Mouse (Mus musculus) myocyte (in vitro differentiated cells): ENCODE measurements at regions not wholly inside any gene's neighbourhood (a gene's known extent, or its start where the extent isn't known, plus 50 kb on each side); places are given as distances from the start of the nearest gene placed in this dataset.

Source experiments
- H3K27me3 ChIP-seq: one replicate; pipeline ENCODE4 v1.6.1; 2011; ENCODE audit not compliant: control insufficient read depth, insufficient read depth, insufficient read length
- H3K36me3 ChIP-seq: one replicate; pipeline ENCODE4 v1.6.1; 2011; ENCODE audit not compliant: control insufficient read depth, insufficient read depth
- H3K4me2 ChIP-seq: one replicate; pipeline ENCODE4 v1.6.1; 2011; ENCODE audit warnings: low read depth, control low read depth
- H3K4me3 ChIP-seq: one replicate; pipeline ENCODE4 v1.5.1; 2011; ENCODE audit warnings: mild to moderate bottlenecking, control low read depth, moderate library complexity
- H3K79me2 ChIP-seq: one replicate; pipeline ENCODE4 v1.6.1; 2011; ENCODE audit not compliant: control insufficient read depth, insufficient read depth
- H3ac ChIP-seq: one replicate; pipeline ENCODE4 v1.6.1; 2011; ENCODE audit not compliant: control insufficient read depth, insufficient read length
- CEBPB ChIP-seq: IDR thresholded peaks from 2 replicates; pipeline ENCODE4 v1.6.1; 2011; ENCODE audit warnings: mild to moderate bottlenecking, moderate library complexity; ENCODE audit not compliant: poor library complexity, insufficient read depth, severe bottlenecking
- E2F4 ChIP-seq: IDR thresholded peaks from one replicate; pipeline ENCODE4 v1.6.1; 2011; ENCODE audit warnings: mild to moderate bottlenecking, control low read depth, moderate library complexity; ENCODE audit not compliant: insufficient read depth
- MAX ChIP-seq: IDR thresholded peaks from one replicate; pipeline ENCODE4 v1.6.1; 2011; ENCODE audit warnings: low read depth, mild to moderate bottlenecking, control low read depth
- MYOD1 ChIP-seq, 3 experiments: IDR thresholded peaks; one replicate each; pipeline ENCODE4 v1.6.1; 2011; ENCODE audit warnings: control low read depth in 2 of 3, low read depth in 2 of 3, mild to moderate bottlenecking in 2 of 3, moderate library complexity in 1 of 3; ENCODE audit not compliant: insufficient read length in 2 of 3, control insufficient read depth in 1 of 3
- MYOG ChIP-seq, 3 experiments: IDR thresholded peaks; one replicate each; pipeline ENCODE4 v1.6.1; 2011; ENCODE audit warnings: control low read depth in 2 of 3, low read depth in 2 of 3, mild to moderate bottlenecking in 2 of 3; ENCODE audit not compliant: insufficient read length in 2 of 3, control insufficient read depth in 1 of 3, insufficient read depth in 1 of 3
- POLR2A ChIP-seq: IDR thresholded peaks from one replicate; pipeline ENCODE4 v1.6.1; 2011; ENCODE audit warnings: low read depth, mild to moderate bottlenecking, control low read depth, moderate library complexity; ENCODE audit not compliant: insufficient read length
- POLR2AphosphoS2 ChIP-seq: IDR thresholded peaks from one replicate; pipeline ENCODE4 v1.6.1; 2011; ENCODE audit warnings: low read depth, control low read depth; ENCODE audit not compliant: insufficient read length
- REST ChIP-seq: IDR thresholded peaks from one replicate; pipeline ENCODE4 v1.6.1; 2011; ENCODE audit warnings: mild to moderate bottlenecking, control low read depth, moderate library complexity; ENCODE audit not compliant: insufficient read depth, insufficient read length
- SRF ChIP-seq: IDR thresholded peaks from one replicate; pipeline ENCODE4 v1.6.1; 2011; ENCODE audit warnings: low read depth; ENCODE audit not compliant: control insufficient read depth, insufficient read length
- TCF12 ChIP-seq: IDR thresholded peaks from one replicate; pipeline ENCODE4 v1.6.1; 2011; ENCODE audit warnings: mild to moderate bottlenecking, control low read depth; ENCODE audit not compliant: poor library complexity, insufficient read depth, severe bottlenecking
- TCF3 ChIP-seq: IDR thresholded peaks from one replicate; pipeline ENCODE4 v1.6.1; 2011; ENCODE audit warnings: low read depth, control low read depth; ENCODE audit not compliant: insufficient read length
- USF1 ChIP-seq: IDR thresholded peaks from one replicate; pipeline ENCODE4 v1.6.1; 2011; ENCODE audit warnings: low read depth, mild to moderate bottlenecking, control low read depth, moderate library complexity

DNA sequence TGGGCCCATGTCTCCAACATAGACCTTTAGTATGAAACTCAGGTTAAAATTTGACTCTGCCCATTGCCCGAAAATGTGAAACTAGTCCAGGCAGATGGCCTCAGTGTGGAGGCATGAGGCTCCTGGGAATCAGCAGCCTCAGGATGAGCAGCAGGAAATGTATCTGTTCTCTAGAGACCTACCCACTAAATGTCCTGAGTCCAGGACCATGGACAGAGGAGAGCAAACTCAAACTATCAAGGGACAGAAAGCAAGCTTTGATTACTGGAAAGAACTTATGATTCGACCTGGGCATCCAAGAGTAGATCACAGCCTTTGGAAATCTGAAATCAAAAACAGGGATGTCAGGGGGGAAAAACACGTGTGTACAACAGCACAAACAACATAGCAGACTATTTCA, 230.3 kb upstream of the Ncam1 start:
- Histone ChIP-seq H3ac (no peak overlapping the region), H3K4me2 (no peak overlapping the region)

DNA sequence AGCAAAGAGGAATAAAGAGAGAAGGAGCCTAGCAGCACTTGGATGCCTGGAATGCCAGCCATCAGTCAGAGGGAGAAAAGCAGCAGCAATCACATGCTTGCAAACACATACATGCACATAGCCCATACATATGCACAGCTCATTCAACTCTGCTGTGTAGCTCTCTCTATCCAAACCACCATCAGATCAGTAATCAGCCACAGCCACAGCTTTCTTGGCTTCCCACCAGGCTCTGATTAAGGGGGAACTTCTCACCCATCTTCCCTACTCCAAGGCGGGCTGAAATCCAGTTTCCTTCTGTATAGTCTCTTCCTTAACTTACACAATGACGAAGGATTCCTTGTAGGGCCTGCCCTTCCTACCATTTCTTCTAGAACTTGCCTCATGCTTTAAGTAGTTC, 229.8 kb upstream of the Ncam1 start:
- TF ChIP-seq REST (no peak), CEBPB (no peak), TCF12 (no peak), POLR2AphosphoS2 (no peak)

More for the DNA sequence above, 230.3 kb upstream of the Ncam1 start:
- no peak for TF ChIP-seq MYOD1 (IDR thresholded peaks at IDR 0.05; ENCODE audit: control insufficient read depth in 1 of 3, insufficient read length in 2 of 3, low read depth in 2 of 3)
- TF ChIP-seq TCF3: no peak
- no peak for TF ChIP-seq TCF12
- TF ChIP-seq POLR2A: no peak
- TF ChIP-seq POLR2AphosphoS2: no peak
- peak; percentile 67 for TF ChIP-seq REST
- peak; percentile 79 for TF ChIP-seq MAX
- H3K27me3 ChIP-seq: no peaks in the 10 kb centered on the region
- no peaks in the 10 kb centered on the region for H3K79me2 ChIP-seq
- H3K4me3 ChIP-seq: no peak overlapping the region
- no peaks in the 10 kb centered on the region for H3K36me3 ChIP-seq

DNA sequence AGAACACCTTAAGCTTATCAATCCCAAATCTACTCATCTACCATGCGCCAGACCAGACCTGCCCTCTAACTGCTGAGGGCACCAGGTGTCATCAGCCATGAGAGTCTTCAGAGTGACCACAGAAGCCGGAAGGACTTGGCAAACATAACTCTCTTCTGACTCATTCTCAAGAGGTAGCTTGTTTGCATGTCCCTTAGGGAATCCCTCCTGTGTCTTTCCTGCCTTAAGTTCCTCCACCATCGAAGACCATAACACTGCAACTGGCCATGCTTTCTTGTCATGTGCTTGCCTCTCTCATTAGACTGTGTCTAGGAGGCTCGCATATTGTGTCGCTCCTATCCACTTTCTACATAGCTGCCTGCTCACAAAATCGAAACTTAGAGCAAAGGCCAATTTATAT, 226.1 kb upstream of the Ncam1 start:
- no peak overlapping the region for H3K4me3 ChIP-seq
- H3K4me2 ChIP-seq: no peak overlapping the region
- TF ChIP-seq TCF3 (no peak), POLR2A (no peak), USF1 (no peak), MYOD1 (IDR thresholded peaks at IDR 0.05; ENCODE audit: control insufficient read depth in 1 of 3, insufficient read length in 2 of 3, low read depth in 2 of 3) (no peak), SRF (no peak), TCF12 (no peak), MAX (no peak), MYOG (IDR thresholded peaks at IDR 0.05; ENCODE audit: control insufficient read depth in 1 of 3, insufficient read depth in 1 of 3, insufficient read length in 2 of 3, low read depth in 2 of 3) (no peak), POLR2AphosphoS2 (no peak), E2F4 (no peak), REST (no peak), CEBPB (no peak)
- no peaks in the 10 kb centered on the region for H3K79me2 ChIP-seq
- no peaks in the 10 kb centered on the region for H3K27me3 ChIP-seq
- H3K36me3 ChIP-seq: no peaks in the 10 kb centered on the region
- no peak overlapping the region for H3ac ChIP-seq

More for the DNA sequence above, 229.8 kb upstream of the Ncam1 start:
- no peak overlapping the region for H3K4me2 ChIP-seq
- no peak overlapping the region for H3ac ChIP-seq
- no peaks in the 10 kb centered on the region for H3K79me2 ChIP-seq
- H3K36me3 ChIP-seq: no peaks in the 10 kb centered on the region
- H3K4me3 ChIP-seq: no peak overlapping the region
- H3K27me3 ChIP-seq: no peaks in the 10 kb centered on the region

DNA sequence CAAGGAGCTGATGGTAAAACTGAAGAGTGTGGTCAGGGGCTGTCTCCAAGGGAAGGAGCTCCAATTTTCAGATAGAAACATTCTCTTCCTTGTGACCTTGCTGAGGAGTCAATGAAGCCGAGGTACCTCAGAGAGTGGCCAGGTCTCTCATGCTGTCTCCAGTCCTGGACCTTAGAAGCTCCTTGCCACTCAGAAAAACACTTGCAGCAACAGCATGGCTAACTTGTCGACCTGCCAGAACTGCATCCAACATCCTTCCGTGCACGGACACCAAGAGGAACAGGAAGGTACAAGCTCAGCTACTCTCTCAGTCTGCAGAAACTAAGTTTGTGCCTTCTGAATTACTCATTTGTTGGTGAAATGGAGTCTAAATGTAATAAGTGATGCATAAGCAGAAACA, 214.9 kb upstream of the Ncam1 start:
- Histone ChIP-seq H3ac (no peak overlapping the region), H3K36me3 (no peaks in the 10 kb centered on the region), H3K27me3 (no peaks in the 10 kb centered on the region), H3K4me2 (no peak overlapping the region), H3K4me3 (no peak overlapping the region), H3K79me2 (no peaks in the 10 kb centered on the region)
- TF ChIP-seq CEBPB: no peak
- TF ChIP-seq MYOD1 (IDR thresholded peaks at IDR 0.05; ENCODE audit: control insufficient read depth in 1 of 3, insufficient read length in 2 of 3, low read depth in 2 of 3): no peak
- no peak for TF ChIP-seq E2F4
- no peak for TF ChIP-seq POLR2AphosphoS2
- TF ChIP-seq TCF12: no peak
- TF ChIP-seq MAX: no peak
- no peak for TF ChIP-seq SRF
- no peak for TF ChIP-seq TCF3
- no peak for TF ChIP-seq POLR2A
- TF ChIP-seq MYOG (IDR thresholded peaks at IDR 0.05; ENCODE audit: control insufficient read depth in 1 of 3, insufficient read depth in 1 of 3, insufficient read length in 2 of 3, low read depth in 2 of 3): no peak
- no peak for TF ChIP-seq REST
- no peak for TF ChIP-seq USF1

DNA sequence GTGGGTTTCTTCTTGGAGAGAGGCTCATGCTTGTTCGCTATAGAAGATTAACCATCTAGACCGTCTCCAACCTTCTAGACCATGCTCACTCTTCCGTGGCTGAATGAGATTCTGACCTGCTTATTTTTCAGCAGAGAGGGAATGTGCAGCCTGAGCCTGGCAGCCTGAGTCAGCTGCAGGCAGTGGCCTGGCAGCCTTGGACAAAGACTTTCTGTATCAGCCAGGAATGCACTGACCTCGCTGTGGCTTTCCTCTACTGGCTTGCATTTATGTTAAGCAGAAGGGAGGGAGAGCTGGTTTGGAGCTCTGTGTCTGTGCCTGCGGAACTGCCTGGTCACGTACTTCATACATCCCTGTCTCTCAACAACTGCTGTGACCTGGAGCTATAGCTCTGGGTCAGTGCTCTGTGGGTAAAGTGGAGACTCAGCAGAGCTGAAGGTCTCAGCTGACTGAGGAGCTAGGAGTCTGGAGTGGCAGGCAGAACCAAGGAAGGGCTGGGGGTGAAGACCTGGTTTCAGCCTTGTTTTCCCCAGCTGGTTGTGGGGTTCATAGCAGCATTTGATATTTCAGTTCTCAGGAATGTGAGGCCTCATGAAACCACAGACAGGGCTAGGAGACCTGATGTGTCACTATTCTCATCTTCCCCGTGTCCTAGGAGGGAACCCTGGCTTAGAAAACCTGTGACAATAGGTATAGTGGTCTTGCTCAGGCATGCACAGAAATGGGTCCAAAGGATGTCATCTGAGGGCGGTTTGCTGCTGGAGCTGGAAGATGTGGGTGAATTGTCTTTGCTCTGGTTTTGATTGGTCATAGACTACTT, 207.2 kb upstream of the Ncam1 start:
- Histone ChIP-seq H3K79me2 (no peaks in the 10 kb centered on the region), H3ac (no peak overlapping the region), H3K27me3 (no peaks in the 10 kb centered on the region), H3K36me3 (no peaks in the 10 kb centered on the region), H3K4me3 (no peak overlapping the region), H3K4me2 (peak overlapping the region; percentile 59)
- TF ChIP-seq MAX (no peak), TCF12 (no peak), USF1 (no peak), CEBPB (no peak), MYOG (IDR thresholded peaks at IDR 0.05; ENCODE audit: control insufficient read depth in 1 of 3, insufficient read depth in 1 of 3, insufficient read length in 2 of 3, low read depth in 2 of 3) (peak in 1 of 3 experiments; percentile 50), POLR2AphosphoS2 (no peak), POLR2A (no peak), REST (no peak), MYOD1 (IDR thresholded peaks at IDR 0.05; ENCODE audit: control insufficient read depth in 1 of 3, insufficient read length in 2 of 3, low read depth in 2 of 3) (peak in 2 of 3 experiments; percentile 49 to 68), SRF (no peak), E2F4 (no peak), TCF3 (no peak)
